Mouse (Mus musculus): ENCODE results near the gene Prrx2. TPM values are rescaled to one million over a fixed set of nuclear protein-coding genes. Genes with fewer than 3 reads are reported as not detected.
"Not testable (repeated sequence)": the region's sequence is repeated elsewhere in the genome, so short reads cannot be mapped to it uniquely, and the experiment has no call there.

Gene Prrx2
- polyA plus RNA-seq, 1 experiment from 2014 or later = 15.9 TPM

DNA sequence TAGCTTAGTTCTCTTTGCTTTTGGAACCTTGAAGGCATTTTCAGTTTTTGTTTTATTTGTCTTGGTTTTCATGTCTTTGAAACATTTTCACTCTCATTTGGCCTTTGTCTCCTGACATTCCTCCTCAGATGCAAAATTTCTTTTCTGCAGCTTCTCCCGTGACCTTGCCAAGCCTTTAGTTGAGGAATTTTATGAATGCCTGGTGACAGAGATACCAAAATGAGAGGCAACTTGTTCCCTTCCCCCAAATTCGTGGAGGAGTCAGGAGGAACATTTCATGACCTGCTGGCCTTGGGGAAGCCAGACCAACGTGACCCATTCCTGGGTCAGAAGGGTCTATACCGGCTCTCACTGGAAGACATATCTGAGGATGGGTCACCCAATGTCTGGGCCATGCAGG lies 71.9 kb downstream of the Prrx2 start:
- DNase-seq (no peak), ATAC-seq (ENCODE audit: insufficient read depth) (no peak)
- Histone ChIP-seq H3K4me1 (ENCODE audit: insufficient read depth) (peaks cover 9% of the 10 kb centered on the region), H3K4me2 (no peak overlapping the region), H3K9me3 (ENCODE audit: low read depth, low read length) (no peaks in the 10 kb centered on the region), H3K9ac (no peak overlapping the region), H3K4me3 (ENCODE audit: low read depth, low read length) (no peak overlapping the region), H3K27ac (ENCODE audit: low read depth) (no peak overlapping the region), H3K27me3 (ENCODE audit: insufficient read depth, low read length) (no peaks in the 10 kb centered on the region), H3K36me3 (ENCODE audit: insufficient read depth) (no peaks in the 10 kb centered on the region)
- WGBS = 59% methylated on average over 4 of the region's 4 CpGs
- no peak for TF ChIP-seq CTCF (IDR thresholded peaks at IDR 0.05; ENCODE audit: low read depth)

DNA sequence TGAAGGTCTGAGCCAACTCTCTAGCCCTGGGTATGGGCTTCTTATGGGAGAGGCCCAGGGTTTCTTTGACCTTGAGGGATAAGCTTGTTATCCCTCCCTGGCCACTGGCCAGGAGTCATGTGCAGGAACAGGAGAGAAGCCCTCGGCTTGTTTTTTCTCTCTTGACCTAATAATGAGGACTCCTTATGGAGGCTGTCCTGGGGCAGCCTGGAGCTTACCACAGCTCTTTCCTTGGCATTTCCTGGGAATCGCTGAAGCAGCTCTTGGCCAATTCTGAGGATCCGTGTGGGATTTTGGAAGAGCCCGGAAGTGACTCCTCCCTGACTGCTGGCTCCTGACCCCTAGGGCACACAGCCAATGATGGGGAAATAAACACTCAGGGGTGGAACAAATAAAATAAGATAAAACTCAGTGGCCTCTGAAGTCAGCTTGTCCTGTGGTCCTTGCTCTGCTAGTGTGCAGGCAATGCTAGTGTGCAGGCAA lies 77.6 kb downstream of the Prrx2 start:
- ATAC-seq (ENCODE audit: insufficient read depth) = peak; percentile 76
- Histone ChIP-seq H3K9me3 (ENCODE audit: low read depth, low read length) (no peaks in the 10 kb centered on the region), H3K4me2 (no peak overlapping the region), H3K9ac (no peak overlapping the region), H3K36me3 (ENCODE audit: insufficient read depth) (no peaks in the 10 kb centered on the region), H3K4me1 (ENCODE audit: insufficient read depth) (peaks cover 11% of the 10 kb centered on the region), H3K4me3 (ENCODE audit: low read depth, low read length) (no peak overlapping the region), H3K27me3 (ENCODE audit: insufficient read depth, low read length) (no peaks in the 10 kb centered on the region), H3K27ac (ENCODE audit: low read depth) (peak overlapping the region; percentile 78)
- no peak for TF ChIP-seq CTCF (IDR thresholded peaks at IDR 0.05; ENCODE audit: low read depth)
- peak; percentile 91 for DNase-seq
- WGBS = 21% methylated on average over 4 of the region's 4 CpGs

DNA sequence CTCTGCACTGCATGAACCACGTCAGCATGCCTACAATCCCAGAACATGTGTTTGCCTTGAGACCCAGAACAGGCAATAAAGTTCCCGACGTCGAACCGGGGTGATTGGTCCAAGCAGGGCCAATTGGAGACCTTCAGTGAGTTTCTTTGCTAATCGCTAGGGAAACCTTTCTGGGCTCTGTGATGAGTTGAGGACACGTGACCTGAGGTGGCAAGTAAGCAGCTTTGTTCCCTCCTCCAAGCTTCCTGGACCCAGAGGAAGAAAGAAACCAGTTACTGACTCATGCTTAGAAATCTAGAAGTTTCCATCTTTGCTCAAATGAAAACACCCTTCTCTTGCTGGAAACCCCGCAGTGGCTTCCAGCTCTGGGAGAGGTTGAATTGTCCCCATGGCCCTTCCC lies 78.2 kb downstream of the Prrx2 start:
- H3K4me1 ChIP-seq (ENCODE audit: insufficient read depth) = peaks cover 11% of the 10 kb centered on the region
- no peak overlapping the region for H3K4me3 ChIP-seq (ENCODE audit: low read depth, low read length)
- H3K4me2 ChIP-seq = no peak overlapping the region
- no peaks in the 10 kb centered on the region for H3K36me3 ChIP-seq (ENCODE audit: insufficient read depth)
- no peaks in the 10 kb centered on the region for H3K27me3 ChIP-seq (ENCODE audit: insufficient read depth, low read length)
- no peak for TF ChIP-seq CTCF (IDR thresholded peaks at IDR 0.05; ENCODE audit: low read depth)
- DNase-seq (no peak), ATAC-seq (ENCODE audit: insufficient read depth) (no peak)
- no peaks in the 10 kb centered on the region for H3K9me3 ChIP-seq (ENCODE audit: low read depth, low read length)
- peak overlapping the region; percentile 78; the same call in 1 of the 2 replicates for H3K27ac ChIP-seq (ENCODE audit: low read depth)
- no peak overlapping the region for H3K9ac ChIP-seq
- WGBS = 81% methylated on average over 8 of the region's 8 CpGs

DNA sequence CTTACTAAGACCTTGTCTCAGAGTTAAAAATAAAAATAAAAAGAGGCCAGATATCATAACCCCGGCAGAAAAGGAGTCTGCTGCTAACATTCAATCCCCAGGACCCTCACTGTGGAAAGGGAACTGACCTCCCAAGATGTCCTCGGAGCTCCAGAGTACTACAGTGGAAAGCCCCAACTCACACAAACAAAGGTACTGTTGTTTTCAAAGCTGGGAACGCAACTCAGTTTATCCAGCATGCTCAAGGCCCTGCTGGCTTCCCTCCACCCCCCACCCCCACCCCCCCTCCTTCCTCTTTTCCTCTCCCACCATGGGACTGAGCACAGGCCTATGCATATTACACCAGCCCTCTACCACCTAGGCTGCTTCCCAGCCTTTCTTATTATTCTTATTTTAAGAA lies 80.1 kb downstream of the Prrx2 start:
- 58% methylated on average over 3 of the region's 3 CpGs for WGBS
- Histone ChIP-seq H3K4me1 (ENCODE audit: insufficient read depth) (peaks cover 21% of the 10 kb centered on the region), H3K36me3 (ENCODE audit: insufficient read depth) (no peaks in the 10 kb centered on the region), H3K27ac (ENCODE audit: low read depth) (no peak overlapping the region), H3K9me3 (ENCODE audit: low read depth, low read length) (no peaks in the 10 kb centered on the region), H3K9ac (no peak overlapping the region), H3K4me2 (no peak overlapping the region), H3K27me3 (ENCODE audit: insufficient read depth, low read length) (no peaks in the 10 kb centered on the region), H3K4me3 (ENCODE audit: low read depth, low read length) (no peak overlapping the region)
- no peak for TF ChIP-seq CTCF (IDR thresholded peaks at IDR 0.05; ENCODE audit: low read depth)
- ATAC-seq (ENCODE audit: insufficient read depth) (no peak), DNase-seq (no peak)

DNA sequence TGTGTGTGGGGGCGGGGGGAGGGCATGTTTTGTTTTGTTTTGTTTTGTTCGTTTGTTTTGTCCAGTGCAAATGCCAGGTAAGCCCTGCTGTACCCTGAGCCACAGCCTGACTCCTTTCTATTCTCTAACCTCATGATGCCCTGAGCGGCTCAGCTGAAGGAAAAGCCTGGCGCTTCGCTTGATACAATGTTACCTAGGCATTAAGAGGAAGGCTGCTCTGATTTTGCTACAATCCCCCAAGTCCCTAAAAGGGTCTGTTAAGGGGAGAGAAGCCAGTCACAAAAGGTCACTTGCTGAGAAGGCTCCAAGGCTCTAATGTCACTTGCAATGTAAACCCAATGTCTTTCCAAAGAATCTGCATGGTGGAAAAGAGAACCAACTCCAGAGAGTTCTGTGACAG lies 80.6 kb downstream of the Prrx2 start:
- WGBS = 80% methylated on average over 5 of the region's 5 CpGs
- TF ChIP-seq CTCF (IDR thresholded peaks at IDR 0.05; ENCODE audit: low read depth) = no peak
- ATAC-seq (ENCODE audit: insufficient read depth) = no peak

DNA sequence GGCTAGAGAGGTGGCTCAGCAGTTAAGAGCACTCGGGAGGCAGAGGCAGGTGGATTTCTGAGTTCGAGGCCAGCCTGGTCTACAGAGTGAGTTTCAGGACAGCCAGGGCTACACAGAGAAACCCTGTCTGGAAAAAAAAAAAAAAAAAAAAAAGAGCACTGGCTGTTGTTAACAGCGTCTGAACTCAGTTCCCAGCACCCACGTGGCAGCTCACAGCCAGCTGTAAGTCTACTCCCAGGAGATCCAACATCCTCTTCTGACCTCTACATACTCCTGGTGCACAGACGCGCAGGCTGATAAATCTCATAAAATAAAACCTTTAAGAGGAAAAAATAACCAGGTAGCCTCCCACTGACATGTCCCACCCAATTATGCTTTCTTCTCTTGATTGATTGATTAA lies 81.2 kb downstream of the Prrx2 start:
- H3K9me3 ChIP-seq (ENCODE audit: low read depth, low read length); H3K27ac ChIP-seq (ENCODE audit: low read depth); ATAC-seq (ENCODE audit: insufficient read depth); H3K36me3 ChIP-seq (ENCODE audit: insufficient read depth); H3K27me3 ChIP-seq (ENCODE audit: insufficient read depth, low read length); H3K9ac ChIP-seq; H3K4me2 ChIP-seq; H3K4me3 ChIP-seq (ENCODE audit: low read depth, low read length); DNase-seq: not testable (repeated sequence)
- H3K4me1 ChIP-seq (ENCODE audit: insufficient read depth) = peaks cover 21% of the 10 kb centered on the region
- WGBS = 72% methylated on average over 6 of the region's 6 CpGs

More for the DNA sequence above, 80.6 kb downstream of the Prrx2 start:
- no peak overlapping the region for H3K4me2 ChIP-seq
- no peak overlapping the region for H3K9ac ChIP-seq
- H3K4me3 ChIP-seq (ENCODE audit: low read depth, low read length) = no peak overlapping the region
- no peaks in the 10 kb centered on the region for H3K36me3 ChIP-seq (ENCODE audit: insufficient read depth)
- H3K27me3 ChIP-seq (ENCODE audit: insufficient read depth, low read length) = no peaks in the 10 kb centered on the region
- DNase-seq = no peak
- no peak overlapping the region for H3K27ac ChIP-seq (ENCODE audit: low read depth)
- H3K4me1 ChIP-seq (ENCODE audit: insufficient read depth) = peaks cover 21% of the 10 kb centered on the region
- H3K9me3 ChIP-seq (ENCODE audit: low read depth, low read length) = no peaks in the 10 kb centered on the region

DNA sequence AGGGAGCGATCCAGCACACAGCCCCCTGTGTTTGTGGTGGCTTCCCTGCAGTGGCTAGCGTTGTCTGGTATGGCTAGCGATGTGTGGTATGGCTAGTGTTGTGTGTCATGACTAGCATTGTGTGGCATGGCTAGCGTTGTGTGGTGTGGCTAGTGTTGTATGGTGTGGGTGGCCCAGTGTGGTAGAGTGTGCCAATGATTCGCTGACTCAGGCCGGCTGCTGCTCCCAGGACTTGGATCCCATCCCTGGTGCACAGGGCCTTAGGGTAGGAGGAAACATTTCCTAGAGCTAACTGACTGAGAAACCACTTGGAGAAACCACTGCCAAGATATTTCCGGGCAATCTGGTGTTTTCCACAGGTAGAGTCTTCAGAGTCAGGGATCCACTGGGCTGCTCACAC lies 82.9 kb downstream of the Prrx2 start:
- Histone ChIP-seq H3K27ac (ENCODE audit: low read depth) (no peak overlapping the region), H3K9ac (no peak overlapping the region), H3K9me3 (ENCODE audit: low read depth, low read length) (no peaks in the 10 kb centered on the region), H3K4me3 (ENCODE audit: low read depth, low read length) (no peak overlapping the region), H3K4me1 (ENCODE audit: insufficient read depth) (peaks cover 13% of the 10 kb centered on the region), H3K4me2 (no peak overlapping the region), H3K36me3 (ENCODE audit: insufficient read depth) (no peaks in the 10 kb centered on the region), H3K27me3 (ENCODE audit: insufficient read depth, low read length) (no peaks in the 10 kb centered on the region)
- WGBS = 84% methylated on average over 7 of the region's 7 CpGs
- TF ChIP-seq CTCF (IDR thresholded peaks at IDR 0.05; ENCODE audit: low read depth) = no peak
- no peak for DNase-seq
- no peak for ATAC-seq (ENCODE audit: insufficient read depth)

DNA sequence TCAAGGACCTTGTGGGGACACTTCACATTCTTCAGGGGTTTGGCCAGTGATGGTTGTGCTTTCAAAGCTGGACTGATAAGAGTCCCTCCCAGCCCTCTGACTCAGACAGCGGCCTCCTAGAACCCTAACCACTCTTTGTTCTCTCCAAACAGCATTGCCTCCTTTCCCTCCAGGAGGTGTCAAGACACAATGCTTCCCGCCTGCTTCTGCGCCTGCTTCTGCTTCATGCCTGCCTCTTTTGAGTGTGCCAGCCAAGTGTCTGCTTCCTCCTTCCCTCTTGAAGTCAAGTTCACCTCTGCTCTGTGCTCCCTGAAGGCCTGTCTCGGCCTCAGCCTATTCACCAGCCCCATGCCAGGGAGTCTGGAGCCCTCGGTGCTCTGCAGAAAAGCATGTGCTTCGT lies 83.4 kb downstream of the Prrx2 start:
- no peak for TF ChIP-seq CTCF (IDR thresholded peaks at IDR 0.05; ENCODE audit: low read depth)
- Histone ChIP-seq H3K4me2 (no peak overlapping the region), H3K4me1 (ENCODE audit: insufficient read depth) (peaks cover 10% of the 10 kb centered on the region), H3K9ac (no peak overlapping the region), H3K27ac (ENCODE audit: low read depth) (peak overlapping the region; percentile 22; the same call in 1 of the 2 replicates), H3K9me3 (ENCODE audit: low read depth, low read length) (no peaks in the 10 kb centered on the region), H3K27me3 (ENCODE audit: insufficient read depth, low read length) (no peaks in the 10 kb centered on the region), H3K4me3 (ENCODE audit: low read depth, low read length) (no peak overlapping the region), H3K36me3 (ENCODE audit: insufficient read depth) (no peaks in the 10 kb centered on the region)
- ATAC-seq (ENCODE audit: insufficient read depth) (no peak), DNase-seq (no peak)
- 51% methylated on average over 6 of the region's 6 CpGs for WGBS
